Mouse (Mus musculus) embryonic facial prominence, embryonic 11.5 days (tissue): Measurements from ENCODE around the gene Aqr. TPM values are rescaled to one million over a fixed set of nuclear protein-coding genes. Genes with fewer than 3 reads are reported as not detected.

ENCODE experiments used
- ATAC-seq: fragments of 200-750 bp; cut with Nextera tagmentation; replicated peaks from 2 replicates; pipeline ENCODE4 v1.8.0; 2017; ENCODE audit warnings: low read depth; ENCODE audit not compliant: insufficient number of reproducible peaks, low FRiP score, low TSS enrichment
- DNase-seq: peaks from one replicate; pipeline ENCODE4 v3.0.0-alpha.2; 2015; ENCODE audit warnings: low spot score
- H3K27ac ChIP-seq: fragments of 300-500 bp; sonication (generic); replicated peaks from 2 replicates; pipeline ENCODE4 v1.5.1; 2014; ENCODE audit warnings: mild to moderate bottlenecking, low read depth, low read length, control low read depth
- H3K27me3 ChIP-seq: fragments of 300-500 bp; sonication (generic); 2 replicates; pipeline ENCODE4 v1.6.1; 2014; ENCODE audit warnings: mild to moderate bottlenecking, low read length, moderate library complexity, mixed read lengths; ENCODE audit not compliant: control insufficient read depth, insufficient read depth
- H3K36me3 ChIP-seq: fragments of 300-500 bp; sonication (generic); replicated peaks from 2 replicates; pipeline ENCODE4 v1.6.1; 2014; ENCODE audit warnings: low read depth, mild to moderate bottlenecking, low read length, moderate library complexity, mixed read lengths; ENCODE audit not compliant: control insufficient read depth, insufficient read depth
- H3K4me1 ChIP-seq: fragments of 300-500 bp; sonication (generic); 2 replicates; pipeline ENCODE4 v1.6.1; 2014; ENCODE audit warnings: low read length, mixed read lengths; ENCODE audit not compliant: control insufficient read depth, insufficient read depth
- H3K4me2 ChIP-seq: fragments of 300-500 bp; sonication (generic); 2 replicates; pipeline ENCODE4 v1.6.1; 2014; ENCODE audit warnings: low read depth, mild to moderate bottlenecking, control low read depth, low read length, moderate library complexity
- H3K4me3 ChIP-seq: fragments of 300-500 bp; sonication (generic); 2 replicates; pipeline ENCODE4 v1.5.1; 2014; ENCODE audit warnings: low read depth, low read length, control low read depth
- H3K9ac ChIP-seq: fragments of 300-500 bp; sonication (generic); replicated peaks from 2 replicates; pipeline ENCODE4 v1.6.1; 2014; ENCODE audit warnings: mild to moderate bottlenecking, control low read depth, low read length
- H3K9me3 ChIP-seq: fragments of 300-500 bp; sonication (generic); replicated peaks from 2 replicates; pipeline ENCODE4 v1.6.1; 2016; ENCODE audit warnings: mild to moderate bottlenecking, low read length, inconsistent platforms, mixed read lengths; ENCODE audit not compliant: control insufficient read depth
- WGBS: fragments of 180-500 bp; shearing (Covaris S2); extraction: QIAGEN DNeasy Blood & Tissue Kit; methylation state at CpG from one replicate; pipeline ENCODE4 v1.1.7; 2014; 5-methylcytosine and 5-hydroxymethylcytosine counted together
- microRNA-seq: library from miRNA; unstranded; fragments of <30 nt; microRNA quantifications from one replicate; pipeline ENCODE4, GENCODE M21; 2016; ENCODE audit warnings: borderline number of aligned reads
- polyA plus RNA-seq: library from polyadenylated mRNA; unstranded; fragments of >200 nt; fragmentation: Nextera tagmentation; extraction: Ambion mirVana; gene quantifications from 2 replicates; pipeline ENCODE4 v1.2.1, GENCODE M21; 2014

The Aqr gene
- polyA plus RNA-seq, 1 experiment from 2014 or later, result 69.1 TPM

DNA sequence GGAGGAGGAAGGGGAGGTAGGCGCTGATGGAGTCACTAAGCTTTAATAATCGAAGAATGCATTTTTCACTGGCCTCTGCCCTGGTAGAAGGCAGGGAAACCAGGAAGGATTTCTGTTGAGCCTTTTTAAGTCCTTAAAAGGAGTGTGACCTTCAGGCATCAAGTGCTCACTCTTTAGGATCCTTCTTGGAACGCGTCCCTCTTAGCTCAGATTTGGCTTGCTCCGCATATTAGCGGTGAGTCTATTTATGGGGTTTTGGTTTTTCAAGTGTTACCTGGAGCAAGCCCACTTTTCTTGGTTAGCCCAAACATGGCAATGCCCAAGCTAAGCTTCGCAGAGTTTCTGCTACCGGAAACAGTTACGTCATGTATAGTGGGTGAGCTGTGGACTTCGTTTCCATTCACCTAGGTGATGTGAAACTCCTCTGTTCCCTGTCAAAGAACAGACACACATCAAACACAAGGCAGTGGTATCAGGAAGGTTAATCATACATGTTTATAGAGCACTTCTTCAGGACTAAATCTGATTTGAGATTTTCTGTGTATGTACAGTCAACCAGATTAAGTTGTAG, 128.5 kb downstream of the Aqr start:
- DNase-seq, result no peak
- no peak overlapping the region for H3K9ac ChIP-seq

DNA sequence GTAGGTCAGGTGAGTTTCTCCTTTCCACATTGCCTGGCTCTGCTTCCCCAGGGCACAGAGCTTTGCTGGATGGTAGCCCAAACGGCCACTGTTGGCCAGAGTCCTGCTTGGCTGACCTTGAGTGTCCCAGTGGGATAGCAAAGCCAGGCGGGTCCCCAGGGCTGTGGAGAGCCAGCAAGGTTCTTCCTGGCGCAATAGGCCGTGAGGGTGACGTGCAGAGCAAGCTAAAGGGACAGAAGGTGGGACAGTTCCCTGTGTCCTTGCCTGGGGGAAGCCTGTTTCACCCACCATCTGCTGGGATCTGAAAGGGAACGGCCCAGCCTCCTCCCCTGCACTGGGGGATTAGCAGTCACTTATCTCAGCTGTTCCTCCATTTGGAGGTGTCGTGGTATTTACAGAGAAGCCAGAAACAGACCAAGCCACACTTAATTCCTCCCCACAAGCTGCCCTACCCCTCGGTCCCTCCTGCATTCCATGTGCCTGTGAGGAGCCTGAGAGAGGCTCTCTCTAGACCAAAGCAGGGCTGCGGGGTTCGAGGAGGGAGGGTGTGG, 129.4 kb downstream of the Aqr start:
- no peaks in the 10 kb centered on the region for H3K4me1 ChIP-seq
- no peak overlapping the region for H3K4me3 ChIP-seq
- H3K27ac ChIP-seq, result no peak overlapping the region
- DNase-seq (no peak), ATAC-seq (no peak; the same call in 1 of the 2 replicates)
- H3K9me3 ChIP-seq, result no peaks in the 10 kb centered on the region
- no peak overlapping the region for H3K9ac ChIP-seq
- H3K27me3 ChIP-seq, result no peaks in the 10 kb centered on the region
- WGBS, result 18% methylated on average over 10 of the region's 10 CpGs
- H3K36me3 ChIP-seq, result no peaks in the 10 kb centered on the region
- H3K4me2 ChIP-seq, result no peak overlapping the region

More for the DNA sequence above, 128.5 kb downstream of the Aqr start:
- Histone ChIP-seq H3K27me3 (no peaks in the 10 kb centered on the region), H3K36me3 (no peaks in the 10 kb centered on the region), H3K4me2 (no peak overlapping the region), H3K4me1 (no peaks in the 10 kb centered on the region), H3K27ac (no peak overlapping the region), H3K4me3 (no peak overlapping the region), H3K9me3 (no peaks in the 10 kb centered on the region)
- no peak for ATAC-seq
- WGBS, result 92% methylated on average over 10 of the region's 10 CpGs

DNA sequence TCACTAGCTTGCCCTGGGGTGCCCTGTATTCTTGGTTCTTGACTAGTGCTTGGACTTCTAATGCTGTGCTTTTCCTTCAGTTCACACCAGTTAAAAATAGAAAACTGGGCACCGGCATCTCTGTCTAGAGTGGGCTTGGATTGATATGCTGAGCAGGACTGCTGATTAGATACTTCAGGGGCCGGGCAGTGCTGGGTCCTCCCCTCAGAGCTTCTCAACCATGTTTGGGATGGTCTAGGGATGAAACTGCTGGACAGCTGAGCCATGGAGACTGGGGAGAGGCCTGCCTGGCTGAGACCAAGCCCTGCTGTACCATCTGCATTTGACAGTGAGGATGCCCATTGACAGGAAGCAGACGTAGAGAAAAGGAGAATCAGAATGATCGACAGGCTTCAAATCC, 132.7 kb downstream of the Aqr start:
- ATAC-seq (no peak), DNase-seq (no peak)
- Histone ChIP-seq H3K4me1 (no peaks in the 10 kb centered on the region), H3K9ac (no peak overlapping the region), H3K4me3 (no peak overlapping the region), H3K9me3 (no peaks in the 10 kb centered on the region), H3K36me3 (no peaks in the 10 kb centered on the region), H3K4me2 (no peak overlapping the region), H3K27me3 (no peaks in the 10 kb centered on the region), H3K27ac (no peak overlapping the region)
- WGBS, result 84% methylated on average over 4 of the region's 4 CpGs

DNA sequence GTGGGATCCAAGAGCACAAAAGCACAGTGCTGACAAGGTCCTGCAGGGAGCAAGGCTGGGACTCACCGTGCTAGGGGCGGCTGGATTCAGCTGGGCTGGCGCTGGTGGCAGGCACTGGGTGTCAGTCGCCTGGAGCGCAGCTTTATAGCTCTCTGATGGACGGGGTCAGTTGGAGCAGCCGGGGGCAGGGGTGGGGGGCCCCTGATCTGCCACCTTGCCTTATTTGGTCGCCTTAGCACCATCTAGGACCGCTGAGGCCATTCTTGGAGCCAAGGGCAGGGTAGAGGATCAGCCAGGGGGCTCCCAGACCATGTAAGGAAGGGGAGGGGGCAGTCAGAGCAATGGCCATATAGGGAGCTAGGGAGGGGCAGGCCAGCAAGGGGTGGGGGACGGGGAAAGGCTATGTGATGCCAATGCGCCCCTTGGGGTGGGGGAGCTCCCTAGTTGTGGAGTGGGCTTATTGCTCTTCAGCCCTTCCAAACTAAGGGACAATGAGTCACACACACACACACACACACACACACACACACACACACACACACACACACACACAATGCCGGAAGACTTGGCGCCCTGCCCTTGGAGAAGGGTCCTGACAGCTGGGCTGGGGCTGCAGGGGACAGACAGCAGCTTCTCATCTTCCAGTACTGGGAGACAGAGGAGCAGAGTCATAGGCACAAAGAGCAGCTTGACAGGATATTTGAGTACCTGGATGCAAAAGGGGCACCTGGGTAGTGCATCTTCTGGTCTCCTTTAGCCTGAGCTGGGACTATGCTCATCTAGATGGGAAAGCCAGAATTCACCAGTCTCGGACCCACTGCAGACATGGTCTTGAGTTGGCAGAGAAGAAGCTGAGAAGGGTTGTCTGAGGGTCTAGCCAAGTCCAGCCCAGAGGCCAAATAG, 133.9 kb downstream of the Aqr start, which contains the start of gene Actc1:
Gene Actc1, minus strand, starts transcription at position 853 of the 903 bp plus-strand sequence.
- WGBS, result 48% methylated on average over 14 of the region's 14 CpGs
- Histone ChIP-seq H3K4me3 (no peak within 1 kb of the TSS), H3K36me3 (no peaks in the 10 kb centered on the region), H3K27ac (no peak within 1 kb of the TSS), H3K27me3 (no peaks in the 10 kb centered on the region), H3K9ac (no peak within 1 kb of the TSS), H3K4me1 (no peaks in the 10 kb centered on the region), H3K9me3 (no peaks in the 10 kb centered on the region), H3K4me2 (no peak within 1 kb of the TSS)
- ATAC-seq (peak; percentile 47; the same call in 1 of the 2 replicates), DNase-seq (no peak)

DNA sequence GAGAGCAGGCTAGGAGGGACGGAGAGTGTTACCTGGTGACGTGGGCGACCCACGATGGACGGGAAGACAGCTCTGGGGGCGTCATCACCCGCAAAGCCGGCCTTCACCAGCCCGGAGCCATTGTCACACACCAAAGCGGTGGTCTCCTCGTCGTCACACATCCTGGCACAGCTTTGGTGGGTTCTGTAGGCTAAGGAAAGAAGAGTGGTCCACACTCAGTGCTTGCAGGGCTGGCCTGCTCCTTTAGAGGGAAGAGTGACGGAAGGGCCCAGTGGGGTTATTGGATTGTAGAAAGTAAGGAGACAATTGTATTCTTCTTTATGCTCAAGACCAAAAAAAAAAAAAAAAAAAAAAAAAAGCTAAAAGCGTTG, 135.0 kb downstream of the Aqr start:
- 86% methylated on average over 14 of the region's 14 CpGs for WGBS
- Histone ChIP-seq H3K27me3 (no peaks in the 10 kb centered on the region), H3K27ac (no peak overlapping the region), H3K36me3 (no peaks in the 10 kb centered on the region), H3K9ac (no peak overlapping the region), H3K4me3 (no peak overlapping the region), H3K9me3 (no peaks in the 10 kb centered on the region), H3K4me2 (no peak overlapping the region), H3K4me1 (no peaks in the 10 kb centered on the region)
- DNase-seq (no peak), ATAC-seq (no peak)

Small RNA genes lying within 50 kb of the gene (microRNA-seq; reads per million reads assigned to microRNA genes)
- gene Mir7002, result not detected

Other genes starting within 250 kb of the Aqr start
- gene Gjd2, start 173.4 kb downstream of the Aqr start, polyA plus RNA-seq, result 0.10 and 0.17 TPM in 2 replicates
- gene Actc1, start 133.5 kb downstream of the Aqr start, polyA plus RNA-seq, result 57.3 and 116 TPM in 2 replicates
- gene Zfp770, start 14.4 kb upstream of the Aqr start, polyA plus RNA-seq, result 3.8 and 5.5 TPM in 2 replicates